Comparison of ENCODE assay signal across 24 mouse cellular contexts in genomic region chr4:33491108-33491507, GRCm38 (mm10).
DNase-seq lines count a peak whose midpoint lies in the region; ATAC-seq and TF ChIP-seq lines count a peak whose summit lies in the region.
"Had no signal": no experiment of that assay in that cellular context is flagged by ENCODE, and none has a peak within 500 bp of the region (broad histone marks: within the 10 kb centered on the region; RNA-seq: fewer than 3 reads in every experiment).

No protein-coding gene starts in this region.

- no peaks in the 10 kb centered on the region for H3K36me3 ChIP-seq in intestine, embryonic 15.5 days
- no peaks in the 10 kb centered on the region for H3K36me3 ChIP-seq in intestine, postnatal 0 days (ENCODE audit: control insufficient read depth, insufficient read depth)
- no peaks in the 10 kb centered on the region for H3K36me3 ChIP-seq in kidney, postnatal 0 days (ENCODE audit: insufficient read depth, low read length)
- no peaks in the 10 kb centered on the region for H3K36me3 ChIP-seq in liver, embryonic 16.5 days (ENCODE audit: control insufficient read depth, insufficient read depth)
- peaks cover 3% of the 10 kb centered on the region; the same call in 1 of the 2 replicates for H3K36me3 ChIP-seq in liver, embryonic 12.5 days
- no peaks in the 10 kb centered on the region for H3K36me3 ChIP-seq in intestine, embryonic 16.5 days (ENCODE audit: control insufficient read depth, insufficient read depth, low read length)
- H3K36me3 ChIP-seq: embryonic facial prominence, embryonic 12.5 days had no signal

- H3K9ac ChIP-seq in intestine, embryonic 15.5 days = no peak overlapping the region
- H3K9ac ChIP-seq in intestine, postnatal 0 days (ENCODE audit: low read depth, low read length) = no peak overlapping the region
- no peak overlapping the region for H3K9ac ChIP-seq in kidney, postnatal 0 days (ENCODE audit: low read depth, low read length)
- no peak overlapping the region for H3K9ac ChIP-seq in liver, embryonic 16.5 days (ENCODE audit: low read depth, low read length)
- H3K9ac ChIP-seq in liver, embryonic 12.5 days = no peak overlapping the region
- H3K9ac ChIP-seq in intestine, embryonic 16.5 days (ENCODE audit: low read depth, low read length) = no peak overlapping the region
- H3K9ac ChIP-seq: embryonic facial prominence, embryonic 12.5 days; forebrain, embryonic 13.5 days had no signal

- H3K27me3 ChIP-seq in intestine, embryonic 15.5 days (replicated peaks) = no peaks in the 10 kb centered on the region
- H3K27me3 ChIP-seq in intestine, postnatal 0 days (replicated peaks; ENCODE audit: control insufficient read depth, insufficient read depth, low read length) = no peaks in the 10 kb centered on the region
- no peaks in the 10 kb centered on the region for H3K27me3 ChIP-seq in kidney, postnatal 0 days (ENCODE audit: insufficient read depth, low read length)
- H3K27me3 ChIP-seq in liver, embryonic 16.5 days (ENCODE audit: control insufficient read depth, insufficient read depth, low read depth, low read length) = no peaks in the 10 kb centered on the region
- no peaks in the 10 kb centered on the region for H3K27me3 ChIP-seq in liver, embryonic 12.5 days (replicated peaks)
- no peaks in the 10 kb centered on the region for H3K27me3 ChIP-seq in intestine, embryonic 16.5 days (replicated peaks; ENCODE audit: control insufficient read depth, insufficient read depth, low read length)
- H3K27me3 ChIP-seq: CH12.LX; embryonic facial prominence, embryonic 12.5 days; forebrain, embryonic 13.5 days; Patski had no signal

- H3K4me2 ChIP-seq in intestine, embryonic 15.5 days (replicated peaks) = no peak overlapping the region
- H3K4me2 ChIP-seq in intestine, postnatal 0 days (replicated peaks; ENCODE audit: low read depth) = no peak overlapping the region
- no peak overlapping the region for H3K4me2 ChIP-seq in kidney, postnatal 0 days (ENCODE audit: low read length)
- no peak overlapping the region for H3K4me2 ChIP-seq in liver, embryonic 16.5 days (ENCODE audit: low read depth, low read length)
- no peak overlapping the region for H3K4me2 ChIP-seq in liver, embryonic 12.5 days
- no peak overlapping the region for H3K4me2 ChIP-seq in intestine, embryonic 16.5 days (ENCODE audit: low read depth, low read length)
- H3K4me2 ChIP-seq: embryonic facial prominence, embryonic 12.5 days; forebrain, embryonic 13.5 days had no signal

- no peaks in the 10 kb centered on the region for H3K9me3 ChIP-seq in intestine, embryonic 15.5 days
- no peaks in the 10 kb centered on the region for H3K9me3 ChIP-seq in intestine, postnatal 0 days (ENCODE audit: control insufficient read depth)
- no peaks in the 10 kb centered on the region for H3K9me3 ChIP-seq in kidney, postnatal 0 days (replicated peaks; ENCODE audit: low read length)
- H3K9me3 ChIP-seq in liver, embryonic 16.5 days (replicated peaks; ENCODE audit: control insufficient read depth, low read length) = no peaks in the 10 kb centered on the region
- no peaks in the 10 kb centered on the region for H3K9me3 ChIP-seq in liver, embryonic 12.5 days (replicated peaks)
- no peaks in the 10 kb centered on the region; the same call in 1 of the 2 replicates for H3K9me3 ChIP-seq in intestine, embryonic 16.5 days (ENCODE audit: control insufficient read depth, low read length)
- H3K9me3 ChIP-seq: embryonic facial prominence, embryonic 12.5 days; G1E had no signal

- WGBS in intestine, embryonic 15.5 days = 82% methylated on average over 1 of the region's 1 CpGs
- 38% methylated on average over 1 of the region's 1 CpGs for WGBS in intestine, postnatal 0 days
- 69% methylated on average over 1 of the region's 1 CpGs for WGBS in kidney, postnatal 0 days
- 64% methylated on average over 1 of the region's 1 CpGs for WGBS in liver, embryonic 16.5 days (ENCODE audit: insufficient replicate concordance)
- WGBS in liver, embryonic 12.5 days (ENCODE audit: insufficient replicate concordance) = 59% methylated on average over 1 of the region's 1 CpGs
- WGBS in intestine, embryonic 16.5 days = 61% methylated on average over 1 of the region's 1 CpGs

- no peak overlapping the region for H3K4me3 ChIP-seq in intestine, embryonic 15.5 days (replicated peaks)
- H3K4me3 ChIP-seq in intestine, postnatal 0 days (ENCODE audit: low read depth, low read length) = no peak overlapping the region
- no peak overlapping the region for H3K4me3 ChIP-seq in kidney, postnatal 0 days (replicated peaks; ENCODE audit: low read depth, low read length)
- H3K4me3 ChIP-seq in liver, embryonic 16.5 days (ENCODE audit: low read depth, low read length) = no peak overlapping the region
- H3K4me3 ChIP-seq in liver, embryonic 12.5 days = no peak overlapping the region
- no peak overlapping the region for H3K4me3 ChIP-seq in intestine, embryonic 16.5 days (ENCODE audit: low read length)
- H3K4me3 ChIP-seq: embryonic facial prominence, embryonic 10.5 days; embryonic facial prominence, embryonic 12.5 days; forebrain, embryonic 13.5 days had no signal

- peak; percentile 5 for DNase-seq in kidney, postnatal 0 days (ENCODE audit: low spot score)
- no peak for DNase-seq in kidney, postnatal 25 days
- DNase-seq: adrenal gland, adult 8-10 months; adrenal gland, postnatal 14 days; adrenal gland, postnatal 36 days; B cell, adult 2 months; cerebellum, adult 11-12 months; cerebellum, adult 2 months; cerebellum, adult 9-10 months; cerebellum, postnatal 10 days; cerebellum, postnatal 25 days had no signal

- TF ChIP-seq CTCF in intestine, postnatal 0 days (IDR thresholded peaks at IDR 0.05; ENCODE audit: low read depth) = no peak
- TF ChIP-seq CTCF in kidney, postnatal 0 days (IDR thresholded peaks at IDR 0.05; ENCODE audit: low read depth) = no peak

- H3K27ac ChIP-seq in intestine, embryonic 15.5 days = no peak overlapping the region
- H3K27ac ChIP-seq in intestine, postnatal 0 days (ENCODE audit: low read depth, low read length) = no peak overlapping the region
- no peak overlapping the region for H3K27ac ChIP-seq in kidney, postnatal 0 days
- no peak overlapping the region for H3K27ac ChIP-seq in liver, embryonic 16.5 days (ENCODE audit: low read length)
- no peak overlapping the region for H3K27ac ChIP-seq in liver, embryonic 12.5 days
- no peak overlapping the region for H3K27ac ChIP-seq in intestine, embryonic 16.5 days (ENCODE audit: low read length)
- H3K27ac ChIP-seq: embryonic facial prominence, embryonic 10.5 days; embryonic facial prominence, embryonic 12.5 days; forebrain, embryonic 13.5 days had no signal

- 0 out of 2 replicates have a peak, but pooled peaks cover 4% of the 10 kb centered on the region for H3K4me1 ChIP-seq in intestine, embryonic 15.5 days (replicated peaks)
- no peaks in the 10 kb centered on the region for H3K4me1 ChIP-seq in intestine, postnatal 0 days (replicated peaks; ENCODE audit: control insufficient read depth, insufficient read depth, low read length)
- H3K4me1 ChIP-seq in kidney, postnatal 0 days (replicated peaks; ENCODE audit: insufficient read depth, low read length) = no peaks in the 10 kb centered on the region
- peaks cover under 1% of the 10 kb centered on the region for H3K4me1 ChIP-seq in liver, embryonic 16.5 days (ENCODE audit: control insufficient read depth, low read depth, low read length)
- H3K4me1 ChIP-seq in liver, embryonic 12.5 days = peaks cover 18% of the 10 kb centered on the region
- H3K4me1 ChIP-seq in intestine, embryonic 16.5 days (ENCODE audit: control insufficient read depth, insufficient read depth, low read length) = peaks cover 3% of the 10 kb centered on the region; the same call in 1 of the 2 replicates
- H3K4me1 ChIP-seq: embryonic facial prominence, embryonic 10.5 days; embryonic facial prominence, embryonic 12.5 days; forebrain, embryonic 13.5 days had no signal

- peak; percentile 77 for ATAC-seq in intestine, embryonic 15.5 days
- ATAC-seq in intestine, postnatal 0 days = no peak
- ATAC-seq in kidney, postnatal 0 days (replicated peaks; ENCODE audit: low FRiP score, low read depth) = no peak
- ATAC-seq in liver, embryonic 16.5 days (ENCODE audit: low read depth) = peak; percentile 47; the same call in 1 of the 2 replicates
- ATAC-seq in liver, embryonic 12.5 days = no peak
- ATAC-seq in intestine, embryonic 16.5 days = peak; percentile 83
- ATAC-seq: activated CD4-positive, CD25-positive, alpha-beta regulatory T cell, adult 4 months; CD4-positive, CD25-positive, alpha-beta regulatory T cell, adult 4 months; forebrain, embryonic 13.5 days; Patski had no signal

Comparison
In these comparisons a context has a peak if more than half of its experiments do, and no peak if none do; other contexts are left out.
1. ATAC-seq: peak in intestine, embryonic 15.5 days (single experiment), liver, embryonic 16.5 days (single experiment) and intestine, embryonic 16.5 days (single experiment); none in intestine, postnatal 0 days (single experiment), kidney, postnatal 0 days (single experiment) and liver, embryonic 12.5 days (single experiment).